31 mouse cellular contexts compared by ENCODE assay signal in the genomic region with DNA sequence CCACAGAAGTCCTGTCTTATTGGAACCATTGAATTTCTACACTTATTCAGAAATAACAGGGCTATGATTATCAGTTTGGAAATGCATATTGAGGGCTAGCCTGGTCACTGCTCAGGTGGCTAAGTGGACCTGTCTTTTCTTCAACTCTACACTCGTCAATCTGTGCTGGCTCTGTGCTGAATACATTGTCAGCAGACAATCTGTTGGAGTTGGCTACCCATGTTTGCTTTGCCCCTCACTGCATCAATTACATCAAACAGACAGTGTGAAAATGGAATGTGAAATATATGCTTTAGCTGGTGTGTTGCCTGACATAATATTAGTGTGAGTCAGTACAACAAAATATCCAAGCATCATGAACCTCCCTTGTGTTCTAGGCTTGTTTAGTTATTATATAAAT.
DNase-seq lines count a peak whose midpoint lies in the region; TF ChIP-seq lines count a peak whose summit lies in the region.
"Had no signal": no experiment of that assay in that cellular context is flagged by ENCODE, and none has a peak within 500 bp of the region (broad histone marks: within the 10 kb centered on the region; RNA-seq: fewer than 3 reads in every experiment).

No protein-coding gene starts in this region.

- no peaks in the 10 kb centered on the region for H3K36me3 ChIP-seq in heart, embryonic 10.5 days
- H3K36me3 ChIP-seq: embryonic facial prominence, embryonic 13.5 days; hindbrain, embryonic 12.5 days; intestine, embryonic 15.5 days; limb, embryonic 10.5 days; limb, embryonic 15.5 days; liver, embryonic 13.5 days; midbrain, embryonic 12.5 days; neural tube, embryonic 12.5 days had no signal

- WGBS in heart, embryonic 10.5 days = 62% methylated on average over 1 of the region's 1 CpGs

- DNase-seq in cerebellum, adult 8-10 months = peak; percentile 30
- DNase-seq in cerebellum, adult 11 months = no peak
- DNase-seq in layer of hippocampus, adult 2 months (ENCODE audit: low spot score in 2 of 2) = no peak
- no peak for DNase-seq in layer of hippocampus, adult 18-20 months (ENCODE audit: low spot score in 2 of 2)
- peak; percentile 40 to 48 for DNase-seq in cerebellum, postnatal 25 days
- DNase-seq in embryo, embryonic 10 days (ENCODE audit: low spot score) = no peak
- no peak for DNase-seq in heart, embryonic 10.5 days (ENCODE audit: low spot score)
- DNase-seq: adrenal gland, postnatal 25 days; gastrocnemius, postnatal 10 days; heart, postnatal 36 days; kidney, adult 2 months; kidney, postnatal 36 days; layer of hippocampus, postnatal 36 days; liver, embryonic 13.5 days; lung, adult 18-20 months; lung, postnatal 4 days; right cerebral cortex, adult 18-20 months; thymus, adult 18-20 months; thymus, postnatal 36 days had no signal

- no peaks in the 10 kb centered on the region for H3K27me3 ChIP-seq in heart, embryonic 10.5 days (ENCODE audit: insufficient read depth, poor library complexity, severe bottlenecking)
- H3K27me3 ChIP-seq: embryonic facial prominence, embryonic 13.5 days; hindbrain, embryonic 12.5 days; intestine, embryonic 15.5 days; limb, embryonic 15.5 days; liver, embryonic 13.5 days; megakaryocyte, embryonic 14.5 days; midbrain, embryonic 12.5 days; neural tube, embryonic 12.5 days; Patski had no signal

- peak overlapping the region; percentile 60; the same call in 1 of the 2 replicates for H3K27ac ChIP-seq in layer of hippocampus, adult 2 months
- no peak overlapping the region for H3K27ac ChIP-seq in heart, embryonic 10.5 days
- H3K27ac ChIP-seq: embryonic facial prominence, embryonic 13.5 days; hindbrain, embryonic 12.5 days; hindbrain, postnatal 0 days; intestine, embryonic 15.5 days; limb, embryonic 10.5 days; limb, embryonic 15.5 days; liver, embryonic 13.5 days; midbrain, embryonic 12.5 days; neural tube, embryonic 12.5 days; stomach, postnatal 0 days had no signal

- no peaks in the 10 kb centered on the region for H3K4me1 ChIP-seq in heart, embryonic 10.5 days
- H3K4me1 ChIP-seq: embryonic facial prominence, embryonic 13.5 days; hindbrain, embryonic 12.5 days; intestine, embryonic 15.5 days; limb, embryonic 15.5 days; liver, embryonic 13.5 days; megakaryocyte, embryonic 14.5 days; midbrain, embryonic 12.5 days; neural tube, embryonic 12.5 days had no signal

- no peaks in the 10 kb centered on the region for H3K9me3 ChIP-seq in heart, embryonic 10.5 days
- H3K9me3 ChIP-seq: embryonic facial prominence, embryonic 13.5 days; hindbrain, embryonic 12.5 days; intestine, embryonic 15.5 days; limb, embryonic 10.5 days; limb, embryonic 15.5 days; liver, embryonic 13.5 days; megakaryocyte, embryonic 14.5 days; midbrain, embryonic 12.5 days; neural tube, embryonic 12.5 days had no signal

- TF ChIP-seq CTCF in layer of hippocampus, adult 2 months (conservative IDR thresholded peaks at IDR 0.05) = no peak

- no peak overlapping the region for H3K4me3 ChIP-seq in layer of hippocampus, adult 2 months
- no peak overlapping the region for H3K4me3 ChIP-seq in heart, embryonic 10.5 days
- H3K4me3 ChIP-seq: embryonic facial prominence, embryonic 13.5 days; hindbrain, embryonic 12.5 days; intestine, embryonic 15.5 days; limb, embryonic 10.5 days; limb, embryonic 15.5 days; liver, embryonic 13.5 days; megakaryocyte, embryonic 14.5 days; midbrain, embryonic 12.5 days; myocyte; neural tube, embryonic 12.5 days had no signal

Comparison
In these comparisons a context has a peak if more than half of its experiments do, and no peak if none do; other contexts are left out.
1. DNase-seq: peak in cerebellum, adult 8-10 months (single experiment) and cerebellum, postnatal 25 days (2 of 2); none in cerebellum, adult 11 months (single experiment), layer of hippocampus, adult 2 months (0 of 2), layer of hippocampus, adult 18-20 months (0 of 2), embryo, embryonic 10 days (single experiment) and heart, embryonic 10.5 days (single experiment).